Mouse (Mus musculus) right cerebral cortex, postnatal 14 days (tissue): ENCODE measurements around the gene Cyp3a13.
"Not testable (repeated sequence)": the region's sequence is repeated elsewhere in the genome, so short reads cannot be mapped to it uniquely, and the experiment has no call there.

Experiments
- DNase-seq: peaks from one replicate; pipeline ENCODE4 v3.0.0; 2022

Cyp3a13 gene

DNA sequence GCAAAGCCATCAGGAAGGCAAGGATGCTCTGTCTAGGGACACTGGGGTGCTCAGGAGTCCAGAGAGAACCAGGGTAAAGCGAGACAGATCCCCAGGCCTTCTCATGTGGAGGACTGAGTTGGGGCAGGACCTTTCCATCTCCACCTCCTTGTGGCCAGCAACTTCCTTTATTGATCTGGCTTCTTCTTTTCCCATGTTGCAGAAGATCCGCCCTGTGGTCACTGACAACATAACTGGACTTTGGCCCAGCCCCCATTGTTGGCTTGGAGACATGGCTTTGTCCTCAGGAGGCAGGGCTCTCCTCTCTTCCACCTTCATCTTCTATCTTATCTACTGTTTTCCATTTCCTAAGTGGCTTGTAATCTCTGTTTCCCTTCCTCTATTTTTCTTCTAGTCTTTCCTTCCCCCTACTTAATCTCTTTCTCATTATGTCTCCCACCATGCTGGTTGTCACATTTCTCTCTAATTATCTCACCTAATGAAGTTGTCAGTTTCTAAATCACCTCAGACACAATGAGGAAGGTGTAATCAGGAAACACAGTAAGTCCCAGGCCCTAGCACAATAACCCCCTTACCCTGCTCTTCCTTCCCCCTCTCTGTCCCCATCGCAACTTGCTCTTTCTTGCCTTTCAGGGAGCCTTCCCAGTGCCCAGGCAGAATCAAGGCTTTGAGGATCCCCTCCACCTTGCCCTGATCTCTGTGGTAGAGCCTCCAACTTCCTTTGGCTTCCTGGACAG, 49.6 kb downstream of the Cyp3a13 start, which contains the start of gene Pilrb2:
Pilrb2 (minus strand) TSS at position 172 of the 737 bp plus-strand sequence.
- not testable (repeated sequence) for DNase-seq

DNA sequence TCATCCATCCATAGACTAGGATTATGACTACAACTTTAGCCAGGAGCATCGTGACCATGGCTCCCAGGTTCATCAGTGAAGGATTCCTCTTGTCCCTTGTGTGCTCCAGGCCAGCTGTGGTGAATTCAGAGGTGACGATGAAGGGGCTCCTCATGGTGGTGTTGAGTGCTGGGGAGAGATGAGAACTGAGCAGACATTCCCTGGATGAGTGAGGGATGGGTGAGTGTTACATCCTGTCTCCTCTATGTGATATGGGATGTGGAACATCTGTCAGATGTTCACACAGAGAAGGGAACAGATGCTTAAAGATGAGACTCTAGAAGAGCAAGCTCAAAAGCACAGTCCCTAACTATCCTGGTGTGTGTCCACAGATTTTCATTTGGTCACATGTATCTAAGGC, 52.8 kb downstream of the Cyp3a13 start:
- not testable (repeated sequence) for DNase-seq

DNA sequence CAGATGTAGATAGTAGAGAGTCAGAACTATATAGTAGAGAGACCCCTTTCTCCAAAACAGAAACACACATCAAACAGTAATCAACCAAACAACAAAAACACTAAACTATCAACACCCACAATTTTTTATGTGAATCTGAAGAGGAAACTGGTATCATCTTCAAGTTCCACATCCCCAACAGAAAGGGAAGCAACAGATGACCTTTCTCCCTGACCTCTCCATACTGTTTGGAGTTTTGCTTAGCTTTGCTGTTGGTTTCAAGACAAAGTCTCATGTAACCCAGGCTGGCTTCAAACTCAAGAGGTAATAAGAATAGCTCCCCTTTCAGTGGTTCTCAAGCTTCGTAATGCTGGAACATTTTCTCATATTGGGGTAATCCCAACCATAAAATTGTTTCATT, 57.4 kb downstream of the Cyp3a13 start:
- DNase-seq: not testable (repeated sequence)

DNA sequence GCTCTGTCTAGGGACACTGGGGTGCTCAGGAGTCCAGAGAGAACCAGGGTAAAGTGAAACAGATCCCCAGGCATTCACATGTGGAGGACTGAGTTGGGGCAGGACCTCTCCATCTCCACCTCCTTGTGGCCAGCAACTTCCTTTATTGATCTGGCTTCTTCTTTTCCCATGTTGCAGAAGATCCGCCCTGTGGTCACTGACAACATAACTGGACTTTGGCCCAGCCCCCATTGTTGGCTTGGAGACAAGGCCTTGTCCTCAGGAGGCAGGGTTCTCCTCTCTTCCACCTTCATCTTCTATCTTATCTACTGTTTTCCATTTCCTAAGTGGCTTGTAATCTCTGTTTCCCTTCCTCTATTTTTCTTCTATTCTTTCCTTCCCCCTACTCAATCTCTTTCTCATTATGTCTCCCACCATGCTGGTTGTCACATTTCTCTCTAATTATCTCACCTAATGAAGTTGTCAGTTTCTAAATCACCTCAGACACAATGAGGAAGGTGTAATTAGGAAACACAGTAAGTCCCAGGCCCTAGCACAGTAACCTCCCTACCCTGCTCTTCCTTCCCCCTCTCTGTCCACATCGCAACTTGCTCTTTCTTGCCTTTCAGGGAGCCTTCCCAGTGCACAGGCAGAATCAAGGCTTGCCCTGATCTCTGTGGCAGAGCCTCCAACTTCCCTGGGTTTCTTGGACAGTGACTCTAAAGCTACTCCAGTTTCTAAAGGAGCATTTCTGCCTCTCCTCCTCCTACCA, 63.3 kb downstream of the Cyp3a13 start, which contains the start of gene Pilrb1:
Pilrb1 (minus strand) TSS at position 147 of the 751 bp plus-strand sequence.
- not testable (repeated sequence) for DNase-seq

DNA sequence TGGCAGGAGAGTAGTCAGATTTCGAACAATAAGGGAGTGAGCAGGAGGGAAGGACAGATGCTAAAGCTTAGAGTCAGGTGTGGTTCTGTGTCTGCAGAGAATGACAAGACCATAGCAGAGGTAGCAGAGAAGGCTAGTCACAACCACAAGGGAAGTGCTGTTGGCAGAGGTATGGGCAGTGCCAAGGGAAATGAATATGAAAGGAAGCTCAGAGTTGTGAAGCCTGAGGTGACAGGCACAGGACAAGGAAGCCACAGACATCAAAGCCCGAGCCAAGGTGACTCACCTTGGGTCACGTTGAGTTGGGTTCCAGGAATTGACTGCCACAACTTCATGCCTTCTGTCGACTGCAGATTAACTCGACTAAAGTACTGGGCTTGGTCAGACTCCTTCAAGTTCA, 64.5 kb downstream of the Cyp3a13 start:
- not testable (repeated sequence) for DNase-seq

DNA sequence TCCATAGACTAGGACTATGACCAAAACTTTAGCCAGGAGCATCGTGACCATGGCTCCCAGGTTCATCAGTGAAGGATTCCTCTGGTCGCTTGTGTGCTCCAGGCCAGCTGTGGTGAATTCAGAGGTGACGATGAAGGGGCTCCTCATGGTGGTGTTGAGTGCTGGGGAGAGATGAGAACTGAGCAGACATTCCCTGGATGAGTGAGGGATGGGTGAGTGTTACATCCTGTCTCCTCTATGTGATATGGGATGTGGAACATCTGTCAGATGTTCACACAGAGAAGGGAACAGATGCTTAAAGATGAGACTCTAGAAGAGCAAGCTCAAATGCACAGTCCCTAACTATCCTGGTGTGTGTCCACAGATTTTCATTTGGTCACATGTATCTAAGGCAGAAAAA, 66.5 kb downstream of the Cyp3a13 start:
- not testable (repeated sequence) for DNase-seq

DNA sequence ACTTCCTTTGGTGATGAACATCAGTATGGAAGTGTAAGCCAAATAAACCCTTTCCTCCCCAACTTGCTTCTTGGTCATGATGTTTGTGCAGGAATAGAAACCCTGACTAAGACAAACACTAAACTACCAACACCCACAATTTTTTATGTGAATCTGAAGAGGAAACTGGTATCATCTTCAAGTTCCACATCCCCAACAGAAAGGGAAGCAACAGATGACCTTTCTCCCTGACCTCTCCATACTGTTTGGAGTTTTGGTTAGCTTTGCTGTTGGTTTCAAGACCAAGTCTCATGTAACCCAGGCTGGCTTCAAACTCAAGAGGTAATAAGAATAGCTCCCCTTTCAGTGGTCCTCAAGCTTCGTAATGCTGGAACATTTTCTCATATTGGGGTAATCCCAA, 71.1 kb downstream of the Cyp3a13 start:
- not testable (repeated sequence) for DNase-seq
